Mouse (Mus musculus): Measurements from ENCODE around the gene Senp7. TPM values are rescaled to one million over a fixed set of nuclear protein-coding genes. Genes with fewer than 3 reads are reported as not detected.

Gene Senp7
- total and polyA plus RNA-seq, 2 experiments from 2014 or later, result 23.8 to 31.3 TPM

DNA sequence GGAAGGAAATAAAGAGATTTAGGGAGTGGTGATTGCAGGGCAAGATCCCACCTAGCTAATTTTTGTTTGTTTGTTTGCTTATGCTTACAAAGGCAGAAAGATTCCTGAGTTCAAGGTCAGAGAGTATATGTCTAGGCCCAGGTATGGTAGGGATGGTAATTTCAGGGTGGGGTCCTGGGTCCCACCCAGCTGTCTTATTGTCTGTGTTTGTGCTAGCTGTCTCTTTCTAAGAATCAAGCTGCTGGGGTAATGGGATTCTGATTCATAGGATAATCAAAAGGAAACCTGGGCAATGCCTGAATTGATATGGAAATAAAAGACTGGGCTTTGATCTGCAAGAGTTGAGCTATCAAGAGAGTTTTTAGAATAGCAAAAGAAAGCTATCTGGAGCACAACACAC lies 179.5 kb downstream of the Senp7 start:
- Histone ChIP-seq H3K36me3 (ENCODE audit: insufficient read depth, low read length) (no peaks in the 10 kb centered on the region), H3K9me3 (ENCODE audit: low read length) (no peaks in the 10 kb centered on the region), H3K4me2 (ENCODE audit: low read depth, low read length) (no peak overlapping the region), H3K9ac (replicated peaks; ENCODE audit: low read length) (no peak overlapping the region), H3K4me1 (ENCODE audit: insufficient read depth, low read length) (no peaks in the 10 kb centered on the region), H3K27ac (no peak overlapping the region), H3K4me3 (ENCODE audit: low read length) (no peak overlapping the region), H3K27me3 (ENCODE audit: insufficient read depth, low read length) (no peaks in the 10 kb centered on the region)
- DNase-seq (ENCODE audit: low spot score) (no peak), ATAC-seq (no peak)
- no peak for TF ChIP-seq CTCF (IDR thresholded peaks at IDR 0.05; ENCODE audit: low read depth)

DNA sequence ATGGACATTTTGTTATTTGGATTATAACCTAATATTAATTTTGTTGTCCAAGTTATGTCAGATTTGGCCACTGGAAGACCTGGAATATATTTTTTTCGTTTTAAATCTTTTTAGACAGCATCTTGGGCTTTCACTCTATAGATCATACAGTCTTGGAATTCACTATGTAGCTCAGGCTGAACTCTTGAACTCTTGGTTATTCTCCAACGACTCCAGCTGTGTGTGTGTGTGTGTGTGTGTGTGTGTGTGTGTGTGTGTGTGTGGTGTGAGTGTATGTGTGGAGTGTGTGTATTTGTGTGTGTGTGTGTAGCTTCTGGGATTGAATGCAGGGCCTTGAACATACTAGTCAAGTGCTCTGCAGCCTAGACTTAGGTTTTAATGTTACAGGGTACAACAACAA lies 181.3 kb downstream of the Senp7 start:
- Histone ChIP-seq H3K27me3 (ENCODE audit: insufficient read depth, low read length) (no peaks in the 10 kb centered on the region), H3K9ac (replicated peaks; ENCODE audit: low read length) (no peak overlapping the region), H3K36me3 (ENCODE audit: insufficient read depth, low read length) (no peaks in the 10 kb centered on the region), H3K4me2 (ENCODE audit: low read depth, low read length) (no peak overlapping the region), H3K9me3 (ENCODE audit: low read length) (no peaks in the 10 kb centered on the region), H3K27ac (no peak overlapping the region), H3K4me1 (ENCODE audit: insufficient read depth, low read length) (no peaks in the 10 kb centered on the region), H3K4me3 (ENCODE audit: low read length) (no peak overlapping the region)
- no peak for ATAC-seq
- WGBS, result 69% methylated on average over 2 of the region's 2 CpGs
- DNase-seq (ENCODE audit: low spot score), result no peak
- no peak for TF ChIP-seq CTCF (IDR thresholded peaks at IDR 0.05; ENCODE audit: low read depth)

DNA sequence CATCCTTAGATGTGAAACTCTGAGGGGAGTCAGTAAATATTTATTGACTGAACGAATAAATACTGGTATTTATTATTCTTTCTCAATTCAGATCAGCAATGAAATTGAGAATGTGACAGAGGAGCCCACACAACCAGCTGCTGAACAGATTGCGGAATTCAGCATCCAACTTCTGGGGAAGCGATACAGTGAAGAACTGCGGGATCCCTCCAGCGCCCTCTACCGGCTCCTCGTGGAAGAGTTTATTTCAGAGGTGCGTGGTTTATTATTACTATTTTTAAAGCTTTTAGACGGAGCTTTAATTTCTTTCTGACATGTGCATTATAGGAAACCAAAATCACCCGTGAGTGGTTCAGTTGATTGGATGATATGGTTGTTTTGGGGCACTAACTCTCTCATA lies 183.2 kb downstream of the Senp7 start:
- H3K4me1 ChIP-seq (ENCODE audit: insufficient read depth, low read length), result no peaks in the 10 kb centered on the region
- no peaks in the 10 kb centered on the region for H3K36me3 ChIP-seq (ENCODE audit: insufficient read depth, low read length)
- H3K4me2 ChIP-seq (ENCODE audit: low read depth, low read length), result no peak overlapping the region
- H3K4me3 ChIP-seq (ENCODE audit: low read length), result no peak overlapping the region
- peak; percentile 13 for DNase-seq (ENCODE audit: low spot score)
- ATAC-seq, result no peak
- H3K9me3 ChIP-seq (ENCODE audit: low read length), result no peaks in the 10 kb centered on the region
- peak; percentile 26; the same call in 1 of the 2 replicates for TF ChIP-seq CTCF (IDR thresholded peaks at IDR 0.05; ENCODE audit: low read depth)
- 56% methylated on average over 10 of the region's 10 CpGs for WGBS
- no peaks in the 10 kb centered on the region for H3K27me3 ChIP-seq (ENCODE audit: insufficient read depth, low read length)
- H3K9ac ChIP-seq (replicated peaks; ENCODE audit: low read length), result no peak overlapping the region
- no peak overlapping the region for H3K27ac ChIP-seq

DNA sequence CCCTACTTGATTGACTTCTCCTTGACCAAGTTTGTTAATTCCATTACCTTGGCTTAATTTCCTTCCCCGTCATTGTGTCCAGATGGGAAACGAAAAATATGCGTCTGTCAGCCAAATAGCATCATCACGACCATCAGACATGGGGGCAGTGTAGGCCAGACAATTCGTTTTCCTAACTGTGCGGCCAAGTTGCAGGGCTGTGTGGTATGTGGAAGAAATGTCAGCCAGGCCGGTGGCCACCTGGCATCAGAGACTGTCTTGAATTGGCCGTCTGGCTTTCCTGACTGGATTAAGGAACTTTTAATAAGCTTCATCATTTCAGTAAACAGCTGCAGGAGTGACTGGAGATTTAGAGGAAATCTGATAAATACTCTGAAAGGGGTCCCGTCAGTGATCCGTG lies 184.6 kb downstream of the Senp7 start:
- no peaks in the 10 kb centered on the region for H3K27me3 ChIP-seq (ENCODE audit: insufficient read depth, low read length)
- WGBS, result 68% methylated on average over 10 of the region's 10 CpGs
- no peak overlapping the region for H3K4me2 ChIP-seq (ENCODE audit: low read depth, low read length)
- H3K9ac ChIP-seq (replicated peaks; ENCODE audit: low read length), result no peak overlapping the region
- no peak overlapping the region for H3K27ac ChIP-seq
- H3K36me3 ChIP-seq (ENCODE audit: insufficient read depth, low read length), result no peaks in the 10 kb centered on the region
- ATAC-seq (no peak), DNase-seq (ENCODE audit: low spot score) (peak; percentile 34)
- H3K9me3 ChIP-seq (ENCODE audit: low read length), result no peaks in the 10 kb centered on the region
- no peak overlapping the region for H3K4me3 ChIP-seq (ENCODE audit: low read length)
- H3K4me1 ChIP-seq (ENCODE audit: insufficient read depth, low read length), result no peaks in the 10 kb centered on the region
- TF ChIP-seq CTCF (IDR thresholded peaks at IDR 0.05; ENCODE audit: low read depth), result no peak

Small RNA genes within 50 kb of the gene (microRNA-seq; reads per million reads assigned to microRNA genes)
- gene Gm24047, result 0 reads per million in 2 experiments

Other genes with a start within 250 kb of the Senp7 start
- gene Nfkbiz, start 209.4 kb upstream of the Senp7 start, total RNA-seq (2014; rRNA removed), result 3.0 and 3.3 TPM in 2 replicates
- gene Nfkbiz, start 209.4 kb upstream of the Senp7 start, polyA plus RNA-seq (2015; fragmentation: Nextera tagmentation; extraction: Ambion mirVana), result 1.4 and 1.6 TPM in 2 replicates
- gene Nxpe3, start 153.1 kb upstream of the Senp7 start, total RNA-seq (2014; rRNA removed), result 1.8 and 2.4 TPM in 2 replicates
- gene Nxpe3, start 153.1 kb upstream of the Senp7 start, polyA plus RNA-seq (2015; fragmentation: Nextera tagmentation; extraction: Ambion mirVana), result 0.84 and 1.1 TPM in 2 replicates
- gene Cep97, start 113.5 kb upstream of the Senp7 start, total RNA-seq (2014; rRNA removed), result 4.9 and 7.1 TPM in 2 replicates
- gene Cep97, start 113.5 kb upstream of the Senp7 start, polyA plus RNA-seq (2015; fragmentation: Nextera tagmentation; extraction: Ambion mirVana), result 5.8 and 7.0 TPM in 2 replicates
- gene Rpl24, start 82.1 kb upstream of the Senp7 start, total RNA-seq (2014; rRNA removed), result 160 and 172 TPM in 2 replicates
- 525 and 561 TPM in 2 replicates for gene Rpl24, start 82.1 kb upstream of the Senp7 start, polyA plus RNA-seq (2015; fragmentation: Nextera tagmentation; extraction: Ambion mirVana)
- 17.5 and 18.7 TPM in 2 replicates for gene Zbtb11, start 74.5 kb upstream of the Senp7 start, total RNA-seq (2014; rRNA removed)
- gene Zbtb11, start 74.5 kb upstream of the Senp7 start, polyA plus RNA-seq (2015; fragmentation: Nextera tagmentation; extraction: Ambion mirVana), result 16.4 and 17.7 TPM in 2 replicates
- gene Pcnp, start 18.6 kb upstream of the Senp7 start, total RNA-seq (2014; rRNA removed), result 50.1 and 53.4 TPM in 2 replicates
- gene Pcnp, start 18.6 kb upstream of the Senp7 start, polyA plus RNA-seq (2015; fragmentation: Nextera tagmentation; extraction: Ambion mirVana), result 221 and 233 TPM in 2 replicates
- gene Trmt10c, start 10.5 kb upstream of the Senp7 start, total RNA-seq (2014; rRNA removed), result 7.8 and 10.3 TPM in 2 replicates
- 15.0 and 15.9 TPM in 2 replicates for gene Trmt10c, start 10.5 kb upstream of the Senp7 start, polyA plus RNA-seq (2015; fragmentation: Nextera tagmentation; extraction: Ambion mirVana)
- gene Impg2, start 156.0 kb downstream of the Senp7 start, total RNA-seq (2014; rRNA removed), result 0.26 and 0.29 TPM in 2 replicates
- gene Impg2, start 156.0 kb downstream of the Senp7 start, polyA plus RNA-seq (2015; fragmentation: Nextera tagmentation; extraction: Ambion mirVana), result 0.08 TPM in 2 replicates

All from hindbrain, postnatal 0 days (tissue).